Mouse (Mus musculus): Measurements from ENCODE around the gene Zfp74.

- TF ChIP-seq CTCF (IDR thresholded peaks at IDR 0.05; ENCODE audit: borderline replicate concordance, insufficient read depth, low read depth, low read length), result no peak
- TF ChIP-seq POLR2A (IDR thresholded peaks at IDR 0.05; ENCODE audit: borderline replicate concordance, insufficient read depth, low read length), result no peak
Measured at GRCm38 (mm10) chr7:29942740-29943139, 11.1 kb downstream of the Zfp74 start.

Data from cerebellum, adult 2 months (tissue).